Mouse (Mus musculus) G1E (cell line): ENCODE results near the gene Lsm7.

Experiments
- CTCF ChIP-seq: IDR thresholded peaks from 2 replicates; pipeline ENCODE4 v1.5.1; 2012; ENCODE audit warnings: low read depth, low read length, inconsistent platforms, mixed read lengths
- GATA1 ChIP-seq: IDR thresholded peaks from 2 replicates; pipeline ENCODE4 v1.6.1; 2012; ENCODE audit warnings: borderline replicate concordance, low read length, inconsistent platforms, mixed read lengths
- GATA2 ChIP-seq: IDR thresholded peaks from 2 replicates; pipeline ENCODE4 v1.6.1; 2012; ENCODE audit warnings: low read depth, low read length, inconsistent platforms, borderline replicate concordance
- TAL1 ChIP-seq: conservative IDR thresholded peaks from 2 replicates; pipeline ENCODE4 v1.6.1; 2012; ENCODE audit warnings: low read depth, low read length, inconsistent platforms, mixed read lengths

DNA sequence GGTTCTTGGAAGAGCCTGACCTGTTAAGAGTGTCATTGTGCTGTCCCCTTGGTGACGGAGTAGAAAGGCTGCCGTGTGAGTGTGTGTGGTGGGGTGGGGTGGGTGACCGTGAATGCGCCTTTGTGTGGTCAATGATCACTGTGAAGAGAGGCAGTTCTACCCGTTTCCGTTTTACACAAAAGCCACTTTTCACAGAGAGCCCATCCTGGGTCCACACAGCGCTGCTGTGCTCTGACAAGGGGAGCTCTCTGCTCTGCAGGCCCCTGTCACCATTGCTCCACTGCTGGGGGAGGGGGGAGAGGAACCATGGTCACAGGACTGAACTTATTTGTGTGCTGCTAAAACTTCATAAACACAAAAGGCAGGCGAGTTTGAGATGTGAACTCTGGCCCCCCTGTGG lies 2.4 kb upstream of the Lsm7 start:
- TF ChIP-seq CTCF, result no peak
- TF ChIP-seq GATA2, result no peak
- no peak for TF ChIP-seq TAL1
- no peak for TF ChIP-seq GATA1
